Mouse (Mus musculus) liver, embryonic 14.5 days (tissue): ENCODE data around the gene Prph2. TPM values are rescaled to one million over a fixed set of nuclear protein-coding genes. Genes with fewer than 3 reads are reported as not detected.

Source experiments
- ATAC-seq: fragments of 200-750 bp; cut with Nextera tagmentation; 2 replicates; pipeline ENCODE4 v1.8.0; 2017; ENCODE audit warnings: moderate number of reproducible peaks, mild to moderate bottlenecking, moderate library complexity; ENCODE audit not compliant: insufficient read depth
- DNase-seq, 3 experiments: peaks; one replicate each; pipeline ENCODE4 v3.0.0-alpha.2; 2012 to 2013; ENCODE audit warnings: low read depth in 3 of 3, low spot score in 3 of 3
- H3K27ac ChIP-seq: fragments of 300-500 bp; sonication (generic); 2 replicates; pipeline ENCODE4 v1.5.1; 2014; ENCODE audit warnings: moderate library complexity, mild to moderate bottlenecking, control low read depth, inconsistent platforms
- H3K27me3 ChIP-seq: fragments of 300-500 bp; sonication (generic); 2 replicates; pipeline ENCODE4 v1.6.1; 2014; ENCODE audit warnings: mild to moderate bottlenecking, low read length, moderate library complexity; ENCODE audit not compliant: control insufficient read depth, insufficient read depth
- H3K36me3 ChIP-seq: fragments of 300-500 bp; sonication (generic); replicated peaks from 2 replicates; pipeline ENCODE4 v1.6.1; 2014; ENCODE audit warnings: low read depth; ENCODE audit not compliant: control insufficient read depth, insufficient read depth
- H3K4me1 ChIP-seq, 2 experiments: fragments of 200-500 bp in 1 of 2; fragments of 300-500 bp in 1 of 2; sonication (generic) in 1 of 2; replicated peaks; 2 replicates each; pipeline ENCODE4 v1.6.1; 2012 to 2014; ENCODE audit warnings: antibody characterized with exemption in 1 of 2, inconsistent platforms in 1 of 2, low read length in 1 of 2; ENCODE audit not compliant: control insufficient read depth in 2 of 2, insufficient read depth in 2 of 2
- H3K4me2 ChIP-seq: fragments of 300-500 bp; sonication (generic); 2 replicates; pipeline ENCODE4 v1.6.1; 2014; ENCODE audit warnings: low read depth, mild to moderate bottlenecking, control low read depth, moderate library complexity
- H3K4me3 ChIP-seq, 2 experiments: fragments of 200-500 bp in 1 of 2; fragments of 300-500 bp in 1 of 2; sonication (generic) in 1 of 2; 2 replicates each; pipeline ENCODE4 v1.5.1; 2012 to 2014; ENCODE audit warnings: low read depth in 2 of 2, low read length in 2 of 2, mild to moderate bottlenecking in 2 of 2, control low read depth in 1 of 2, inconsistent platforms in 1 of 2, moderate library complexity in 1 of 2; ENCODE audit not compliant: insufficient read depth in 1 of 2
- H3K9ac ChIP-seq: fragments of 300-500 bp; sonication (generic); replicated peaks from 2 replicates; pipeline ENCODE4 v1.6.1; 2014; ENCODE audit warnings: mild to moderate bottlenecking, control low read depth, moderate library complexity
- H3K9me3 ChIP-seq: fragments of 300-500 bp; sonication (generic); 2 replicates; pipeline ENCODE4 v1.6.1; 2016; ENCODE audit warnings: low read length, mixed read lengths; ENCODE audit not compliant: control insufficient read depth
- CTCF ChIP-seq: IDR thresholded peaks from 2 replicates; pipeline ENCODE4 v1.5.1; 2016; ENCODE audit warnings: antibody characterized with exemption, low read depth, control low read depth
- EP300 ChIP-seq: IDR thresholded peaks from 2 replicates; pipeline ENCODE4 v1.6.1; 2016; ENCODE audit warnings: antibody characterized with exemption, low read depth
- WGBS: fragments of 180-500 bp; shearing (Covaris S2); extraction: QIAGEN DNeasy Blood & Tissue Kit; methylation state at CpG from one replicate; pipeline ENCODE4 v1.1.7; 2014; ENCODE audit not compliant: insufficient replicate concordance; 5-methylcytosine and 5-hydroxymethylcytosine counted together
- polyA plus RNA-seq, 2 experiments: library from polyadenylated mRNA; depleted of rRNA in 1 of 2; stranded (reverse) in 1 of 2; unstranded in 1 of 2; fragments of >200 nt; fragmentation: Nextera tagmentation in 1 of 2; extraction: Ambion mirVana in 1 of 2; gene quantifications; 2 replicates each; pipeline versions ENCODE4 v1.2.1 to v1.2.3; 2012 to 2014

The Prph2 gene
- polyA plus RNA-seq, 2 experiments: not detected

GRCm38 (mm10) chr17:46872806-46873205 is 37.5 kb upstream of the Prph2 start:
- 71% methylated on average over 7 of the region's 7 CpGs for WGBS
- peak; percentile 51 for ATAC-seq
- Histone ChIP-seq H3K9ac (no peak overlapping the region), H3K4me1 (peaks cover 0 to 15% of the 10 kb centered on the region in 2 experiments; a peak in 2 of 4 replicates), H3K4me3 (no peak overlapping the region), H3K9me3 (no peaks in the 10 kb centered on the region), H3K36me3 (no peaks in the 10 kb centered on the region), H3K27ac (peak overlapping the region; percentile 3; the same call in 1 of the 2 replicates), H3K27me3 (no peaks in the 10 kb centered on the region), H3K4me2 (no peak overlapping the region)
- TF ChIP-seq CTCF: no peak
- no peak for TF ChIP-seq EP300
- no peak for DNase-seq

- Histone ChIP-seq H3K9ac (no peak overlapping the region), H3K4me1 (peaks cover 0 to 15% of the 10 kb centered on the region in 2 experiments; a peak in 2 of 4 replicates), H3K4me2 (no peak overlapping the region), H3K36me3 (no peaks in the 10 kb centered on the region), H3K27ac (no peak overlapping the region), H3K9me3 (no peaks in the 10 kb centered on the region), H3K4me3 (no peak overlapping the region), H3K27me3 (no peaks in the 10 kb centered on the region)
- ATAC-seq (no peak), DNase-seq (no peak)
- WGBS: 44% methylated on average over 10 of the region's 10 CpGs
- no peak for TF ChIP-seq EP300
Measured at GRCm38 (mm10) chr17:46874133-46874532, 36.1 kb upstream of the Prph2 start.

- Histone ChIP-seq H3K27ac (no peak overlapping the region), H3K9ac (no peak overlapping the region), H3K9me3 (no peaks in the 10 kb centered on the region), H3K4me3 (no peak overlapping the region), H3K36me3 (no peaks in the 10 kb centered on the region), H3K4me2 (no peak overlapping the region), H3K27me3 (no peaks in the 10 kb centered on the region), H3K4me1 (peaks cover 5 to 19% of the 10 kb centered on the region in 2 experiments; a peak in 3 of 4 replicates)
- no peak for ATAC-seq
- TF ChIP-seq CTCF (peak; percentile 75), EP300 (no peak)
- no peak for DNase-seq
- 50% methylated on average over 3 of the region's 3 CpGs for WGBS
Measured at GRCm38 (mm10) chr17:46875626-46876025, 34.6 kb upstream of the Prph2 start.

- DNase-seq: no peak
- peak; percentile 49; the same call in 1 of the 2 replicates for ATAC-seq
- no peak overlapping the region for H3K9ac ChIP-seq
Measured at GRCm38 (mm10) chr17:46876371-46876950, 33.8 kb upstream of the Prph2 start.

GRCm38 (mm10) chr17:46877061-46877460 is 33.2 kb upstream of the Prph2 start:
- no peak overlapping the region for H3K4me3 ChIP-seq
- H3K27me3 ChIP-seq: no peaks in the 10 kb centered on the region
- H3K9me3 ChIP-seq: no peaks in the 10 kb centered on the region
- H3K27ac ChIP-seq: no peak overlapping the region
- H3K36me3 ChIP-seq: no peaks in the 10 kb centered on the region
- H3K9ac ChIP-seq: no peak overlapping the region
- ATAC-seq: no peak
- no peak for DNase-seq
- WGBS: 75% methylated on average over 5 of the region's 5 CpGs
- peaks cover 5 to 17% of the 10 kb centered on the region in 2 experiments; a peak in 3 of 4 replicates for H3K4me1 ChIP-seq
- H3K4me2 ChIP-seq: no peak overlapping the region
- TF ChIP-seq CTCF (no peak), EP300 (no peak)

More at GRCm38 (mm10) chr17:46876371-46876950, 33.8 kb upstream of the Prph2 start:
- no peaks in the 10 kb centered on the region for H3K27me3 ChIP-seq
- H3K4me3 ChIP-seq: no peak overlapping the region
- H3K27ac ChIP-seq: no peak overlapping the region
- WGBS: 68% methylated on average over 8 of the region's 8 CpGs
- H3K4me1 ChIP-seq: peaks cover 5 to 15% of the 10 kb centered on the region in 2 experiments; a peak in 3 of 4 replicates
- TF ChIP-seq CTCF (no peak), EP300 (no peak)
- H3K9me3 ChIP-seq: no peaks in the 10 kb centered on the region
- no peaks in the 10 kb centered on the region for H3K36me3 ChIP-seq
- H3K4me2 ChIP-seq: no peak overlapping the region
